Mouse (Mus musculus): ENCODE measurements around the gene Zscan2. TPM values are rescaled to one million over a fixed set of nuclear protein-coding genes. Genes with fewer than 3 reads are reported as not detected.

The Zscan2 gene
- polyA plus RNA-seq, 1 experiment from 2014 or later, result 2.5 TPM

DNA sequence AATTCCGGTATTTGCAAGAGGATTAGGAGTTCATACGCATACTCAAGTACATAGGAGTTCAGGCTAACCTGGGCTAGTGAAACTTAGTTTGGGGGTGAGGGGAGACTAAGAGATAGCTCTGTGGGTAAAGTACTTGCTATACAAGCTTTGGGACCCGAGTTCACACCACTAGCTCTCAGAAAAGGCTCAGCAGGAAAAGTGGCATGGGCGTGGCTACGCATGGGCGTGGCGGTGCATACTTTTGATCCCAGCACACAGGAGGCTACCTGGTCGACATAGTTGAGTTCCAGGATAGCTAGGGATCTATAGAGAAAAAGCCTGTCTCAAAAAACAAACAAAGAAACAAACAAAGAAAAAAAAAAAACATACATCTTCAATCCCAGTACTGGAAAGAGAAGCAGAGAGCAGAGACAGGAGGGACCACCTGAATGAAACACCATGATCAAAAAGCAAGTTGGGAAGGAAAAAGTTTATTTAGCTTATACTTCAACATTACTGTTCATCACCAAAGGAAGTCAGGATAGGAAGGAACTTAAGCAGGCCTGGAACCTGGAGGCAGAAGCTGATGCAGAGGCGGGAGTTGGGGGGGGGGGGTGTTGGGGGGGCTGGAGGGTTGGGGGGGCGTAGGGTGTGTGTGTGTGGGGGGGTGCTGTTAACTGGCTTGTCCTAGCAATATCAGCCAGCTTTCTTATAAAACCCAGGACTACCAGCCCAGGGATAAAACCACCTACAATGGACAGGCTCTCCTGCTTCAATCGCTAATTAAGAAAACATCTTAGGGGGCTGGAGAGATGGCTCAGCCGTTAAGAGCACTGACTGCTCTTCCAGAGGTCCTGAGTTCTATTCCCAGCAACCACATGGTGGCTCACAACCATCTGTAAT is 26.8 kb upstream of the Zscan2 start:
- Histone ChIP-seq H3K27ac (replicated peaks) (no peak overlapping the region), H3K27me3 (ENCODE audit: low read depth, poor library complexity, severe bottlenecking) (peaks cover 2% of the 10 kb centered on the region; the same call in 1 of the 2 replicates), H3K4me1 (0 out of 2 replicates have a peak, but pooled peaks cover 3% of the 10 kb centered on the region), H3K9me3 (replicated peaks) (no peaks in the 10 kb centered on the region), H3K36me3 (no peaks in the 10 kb centered on the region), H3K4me3 (no peak overlapping the region)
- 50% methylated on average over 12 of the region's 12 CpGs for WGBS
- no peak for DNase-seq (ENCODE audit: low spot score)

DNA sequence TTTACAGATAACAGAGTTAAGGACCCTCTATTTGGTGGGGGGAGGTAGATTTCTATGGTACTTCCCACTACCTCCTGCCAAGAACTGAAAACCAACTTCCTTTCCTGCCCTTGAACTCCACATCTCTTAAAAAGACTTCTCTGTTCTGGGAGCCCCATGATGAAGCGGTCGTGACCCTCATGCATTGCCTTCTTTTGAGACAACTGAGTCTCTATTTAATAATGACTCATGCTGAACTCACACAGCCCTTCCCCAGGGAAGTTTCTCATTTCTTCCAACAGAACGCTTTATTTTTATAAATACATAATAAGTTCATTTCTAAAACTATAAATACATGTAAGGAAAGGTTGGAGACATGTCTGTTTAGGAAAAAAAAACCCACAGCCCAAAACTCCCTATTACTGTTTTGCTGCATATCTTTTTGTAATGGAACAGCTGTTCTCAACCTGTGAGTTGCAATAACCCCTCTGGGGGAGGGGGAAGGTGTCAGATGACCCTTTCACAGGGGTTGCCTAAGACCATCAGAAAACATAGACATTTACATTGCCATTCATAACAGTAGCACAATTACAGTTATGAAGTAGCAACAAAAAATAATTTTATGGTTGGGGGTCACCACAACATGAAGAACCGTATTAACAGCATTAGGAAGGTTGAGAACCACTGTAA is 24.6 kb upstream of the Zscan2 start:
- WGBS, result 75% methylated on average over 4 of the region's 4 CpGs
- Histone ChIP-seq H3K4me1 (0 out of 2 replicates have a peak, but pooled peaks cover 3% of the 10 kb centered on the region), H3K4me3 (no peak overlapping the region), H3K27me3 (ENCODE audit: low read depth, poor library complexity, severe bottlenecking) (peaks cover 2% of the 10 kb centered on the region; the same call in 1 of the 2 replicates), H3K36me3 (no peaks in the 10 kb centered on the region), H3K27ac (replicated peaks) (no peak overlapping the region), H3K9me3 (replicated peaks) (no peaks in the 10 kb centered on the region)
- no peak for DNase-seq (ENCODE audit: low spot score)

DNA sequence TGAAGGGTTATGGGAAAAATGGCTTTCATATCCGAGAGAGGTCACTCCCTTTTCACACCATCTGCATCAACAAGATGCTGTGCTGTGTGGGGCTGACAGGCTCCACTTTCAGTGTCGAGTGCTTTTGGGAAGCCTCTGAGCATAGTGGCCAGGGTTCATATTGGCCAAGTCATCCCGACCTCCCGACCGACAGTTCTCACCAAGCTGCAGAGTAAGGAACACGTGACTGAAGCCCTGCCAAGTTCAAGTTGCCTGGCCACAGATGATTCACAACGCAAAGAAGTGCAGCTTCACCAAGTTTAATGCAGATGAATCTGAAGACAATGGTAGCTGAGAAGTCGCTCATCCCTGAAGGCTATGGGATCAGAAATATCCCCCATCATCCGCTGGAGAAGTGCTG is 23.0 kb upstream of the Zscan2 start:
- no peaks in the 10 kb centered on the region for H3K9me3 ChIP-seq (replicated peaks)
- 60% methylated on average over 9 of the region's 9 CpGs for WGBS
- no peak overlapping the region for H3K4me3 ChIP-seq
- H3K36me3 ChIP-seq, result no peaks in the 10 kb centered on the region
- 0 out of 2 replicates have a peak, but pooled peaks cover 3% of the 10 kb centered on the region for H3K4me1 ChIP-seq
- DNase-seq (ENCODE audit: low spot score), result no peak
- no peak overlapping the region for H3K27ac ChIP-seq (replicated peaks)
- H3K27me3 ChIP-seq (ENCODE audit: low read depth, poor library complexity, severe bottlenecking), result peaks cover 2% of the 10 kb centered on the region; the same call in 1 of the 2 replicates

DNA sequence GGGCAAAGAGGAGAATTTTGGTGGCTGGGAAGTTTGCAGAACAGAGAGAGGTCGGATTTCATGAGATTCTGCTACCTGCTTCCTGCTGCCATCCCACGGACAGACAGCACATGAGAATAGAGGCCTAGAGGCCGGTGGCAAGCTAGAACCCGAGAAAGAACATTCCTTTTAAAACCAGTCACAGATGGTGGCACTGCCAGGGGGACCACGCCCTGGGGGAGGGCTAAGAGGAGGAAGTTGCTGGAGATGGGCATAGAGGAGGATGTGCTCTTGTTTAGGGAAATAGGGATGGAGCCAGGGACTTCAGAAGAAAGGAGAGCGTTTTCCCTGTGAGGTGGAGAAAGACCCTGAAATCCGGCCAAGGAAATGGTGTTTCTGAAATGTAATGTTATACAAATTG is 22.5 kb upstream of the Zscan2 start:
- no peak for DNase-seq (ENCODE audit: low spot score)
- Histone ChIP-seq H3K4me3 (no peak overlapping the region), H3K36me3 (no peaks in the 10 kb centered on the region), H3K4me1 (no peaks in the 10 kb centered on the region), H3K9me3 (replicated peaks) (no peaks in the 10 kb centered on the region), H3K27me3 (ENCODE audit: low read depth, poor library complexity, severe bottlenecking) (peaks cover 2% of the 10 kb centered on the region; the same call in 1 of the 2 replicates), H3K27ac (replicated peaks) (no peak overlapping the region)
- 37% methylated on average over 7 of the region's 7 CpGs for WGBS

DNA sequence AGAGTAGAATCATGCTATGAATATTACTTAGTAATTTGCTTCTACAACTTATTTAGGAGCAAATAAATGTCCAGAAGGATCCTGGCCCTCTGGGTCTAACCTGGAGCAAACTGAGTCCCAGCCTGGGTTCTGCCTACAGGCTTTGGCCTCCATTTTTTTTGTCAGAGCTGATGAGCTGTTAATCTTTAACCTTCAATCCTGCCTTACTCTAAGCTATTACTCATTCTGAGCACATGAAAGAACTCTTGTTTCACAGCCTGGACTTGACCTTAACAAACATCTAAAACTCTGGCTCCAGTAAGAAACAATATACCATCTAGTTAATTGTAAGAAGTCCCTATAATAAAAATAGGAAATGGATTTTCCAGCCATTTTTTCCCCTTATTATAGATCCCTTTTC is 21.0 kb upstream of the Zscan2 start:
- no peak for DNase-seq (ENCODE audit: low spot score)
- Histone ChIP-seq H3K4me3 (no peak overlapping the region), H3K9me3 (replicated peaks) (no peaks in the 10 kb centered on the region), H3K36me3 (no peaks in the 10 kb centered on the region), H3K27ac (replicated peaks) (no peak overlapping the region), H3K27me3 (ENCODE audit: low read depth, poor library complexity, severe bottlenecking) (peaks cover 2% of the 10 kb centered on the region; the same call in 1 of the 2 replicates), H3K4me1 (no peaks in the 10 kb centered on the region)

DNA sequence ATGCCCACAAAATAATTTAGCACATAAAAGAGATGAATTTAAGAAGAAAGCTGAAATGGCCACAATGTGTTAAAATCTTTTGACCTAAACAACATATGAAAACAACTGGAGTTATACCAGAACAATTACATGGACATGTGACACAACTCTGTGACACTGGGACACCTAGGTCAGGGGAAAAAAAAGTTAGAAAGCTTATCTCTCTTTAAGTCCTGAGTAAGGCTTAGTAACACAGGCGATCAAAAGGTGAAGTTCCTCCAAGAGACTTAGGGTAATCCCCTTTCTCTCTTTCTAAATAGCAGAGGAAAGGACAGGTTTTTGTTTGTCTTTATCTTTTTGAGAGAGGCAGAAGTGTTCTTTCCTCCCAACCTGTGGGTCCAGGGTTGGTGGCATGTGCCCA is 20.5 kb upstream of the Zscan2 start:
- Histone ChIP-seq H3K9me3 (replicated peaks) (no peaks in the 10 kb centered on the region), H3K4me1 (no peaks in the 10 kb centered on the region), H3K36me3 (no peaks in the 10 kb centered on the region), H3K27ac (replicated peaks) (no peak overlapping the region), H3K4me3 (no peak overlapping the region), H3K27me3 (ENCODE audit: low read depth, poor library complexity, severe bottlenecking) (peaks cover 2% of the 10 kb centered on the region; the same call in 1 of the 2 replicates)
- no peak for DNase-seq (ENCODE audit: low spot score)
- 18% methylated on average over 1 of the region's 1 CpGs for WGBS

DNA sequence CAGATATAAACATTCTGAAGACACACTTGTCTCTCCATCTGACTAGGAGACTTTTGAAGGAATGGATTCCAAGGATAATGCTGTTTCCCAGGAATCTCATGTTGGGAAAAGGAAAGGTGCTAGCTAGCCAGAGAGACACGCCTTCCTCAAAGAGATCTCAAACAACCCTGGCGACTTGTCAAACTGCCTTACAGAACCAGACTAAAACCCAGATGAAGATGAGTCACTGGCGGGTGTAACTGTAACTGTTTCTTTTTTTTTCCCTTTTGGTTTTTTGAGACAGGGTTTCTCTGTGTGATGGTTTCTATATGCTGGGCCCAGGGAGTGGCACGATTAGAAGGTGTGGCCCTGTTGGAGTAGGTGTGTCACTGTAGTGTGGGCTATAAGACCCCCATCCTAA is 19.8 kb upstream of the Zscan2 start:
- Histone ChIP-seq H3K9me3 (replicated peaks) (no peaks in the 10 kb centered on the region), H3K36me3 (no peaks in the 10 kb centered on the region), H3K4me3 (no peak overlapping the region), H3K27me3 (ENCODE audit: low read depth, poor library complexity, severe bottlenecking) (peaks cover 2% of the 10 kb centered on the region; the same call in 1 of the 2 replicates), H3K27ac (replicated peaks) (no peak overlapping the region), H3K4me1 (no peaks in the 10 kb centered on the region)
- WGBS, result 79% methylated on average over 4 of the region's 4 CpGs
- DNase-seq (ENCODE audit: low spot score), result no peak

DNA sequence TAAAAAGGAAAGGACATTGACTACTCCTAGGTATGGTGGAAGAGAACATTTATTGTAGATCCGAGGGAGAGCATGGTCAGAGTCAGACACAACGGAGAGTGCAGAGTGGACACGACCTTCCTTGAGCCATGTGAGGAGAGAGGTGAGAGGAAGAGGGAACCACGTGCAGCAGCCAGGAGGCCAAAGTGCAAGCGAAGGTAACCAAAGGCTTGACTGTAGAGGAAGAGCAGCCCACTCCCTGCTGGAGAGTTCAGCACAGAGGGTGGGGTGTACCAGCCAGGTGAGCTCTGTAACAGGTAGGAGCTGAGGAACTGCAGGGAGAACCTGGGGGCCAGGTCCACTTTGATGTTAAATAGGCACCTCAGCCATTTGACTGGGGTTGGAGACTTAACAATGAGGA is 18.6 kb upstream of the Zscan2 start:
- WGBS, result 75% methylated on average over 5 of the region's 5 CpGs
- H3K4me1 ChIP-seq, result no peaks in the 10 kb centered on the region
- H3K9me3 ChIP-seq (replicated peaks), result no peaks in the 10 kb centered on the region
- no peak for DNase-seq (ENCODE audit: low spot score)
- H3K4me3 ChIP-seq, result no peak overlapping the region
- H3K36me3 ChIP-seq, result no peaks in the 10 kb centered on the region
- H3K27ac ChIP-seq (replicated peaks), result no peak overlapping the region
- H3K27me3 ChIP-seq (ENCODE audit: low read depth, poor library complexity, severe bottlenecking), result peaks cover 2% of the 10 kb centered on the region; the same call in 1 of the 2 replicates

DNA sequence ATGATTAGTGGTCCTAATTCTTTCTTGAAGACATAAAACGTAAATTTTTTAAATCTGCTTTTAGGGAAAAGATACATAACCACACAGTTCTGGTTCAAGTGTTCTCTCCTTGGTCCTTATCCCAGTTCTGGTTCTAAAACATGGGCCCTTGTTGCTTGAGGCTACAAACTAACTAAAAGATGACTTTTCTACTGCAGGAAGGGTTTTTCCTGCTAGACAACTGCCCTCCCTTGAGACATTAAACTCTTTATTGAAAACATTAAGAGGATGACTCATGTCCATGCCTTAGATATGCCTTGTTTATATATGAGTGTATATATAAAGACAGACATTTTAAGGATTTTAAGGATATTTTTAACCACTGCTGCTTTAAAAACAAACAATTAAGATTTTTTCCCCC is 17.5 kb upstream of the Zscan2 start:
- H3K27me3 ChIP-seq (ENCODE audit: low read depth, poor library complexity, severe bottlenecking), result 0 out of 2 replicates have a peak, but pooled peaks cover 2% of the 10 kb centered on the region

DNA sequence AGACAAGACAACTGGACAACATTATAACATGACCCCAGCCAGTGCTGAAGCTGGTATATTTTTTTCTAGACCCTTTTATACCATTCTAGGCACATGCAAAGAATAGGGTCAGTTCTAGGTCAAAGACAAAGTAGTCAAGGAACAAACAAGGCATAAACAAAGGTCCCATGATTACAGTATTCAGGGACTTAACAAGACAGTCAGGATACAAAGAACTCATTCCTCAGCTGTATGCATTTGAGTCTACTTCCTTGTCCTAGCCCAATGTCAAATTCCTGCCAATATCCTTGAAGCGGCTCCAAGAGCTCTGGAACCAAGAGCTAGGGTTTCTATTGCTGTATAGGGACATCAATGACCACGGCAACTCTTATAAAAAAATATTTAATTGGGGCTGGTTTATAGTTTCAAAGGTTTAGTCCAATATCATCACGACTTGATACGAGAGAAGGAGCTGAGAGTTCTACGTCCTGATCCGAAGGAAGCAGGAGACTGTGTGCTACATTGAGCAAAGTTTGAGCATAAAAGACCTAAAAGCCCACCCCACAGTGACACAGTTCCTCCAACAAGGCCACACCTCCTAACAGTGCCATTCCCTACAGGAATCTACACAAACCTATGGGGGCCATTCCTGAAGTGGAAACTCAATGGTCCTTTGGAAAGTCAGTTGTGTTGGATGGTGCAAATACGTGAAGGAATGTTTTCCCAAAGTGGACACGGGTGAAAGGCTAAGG is 16.6 kb upstream of the Zscan2 start:
- Histone ChIP-seq H3K9me3 (replicated peaks) (no peaks in the 10 kb centered on the region), H3K4me1 (no peaks in the 10 kb centered on the region), H3K36me3 (no peaks in the 10 kb centered on the region), H3K27me3 (ENCODE audit: low read depth, poor library complexity, severe bottlenecking) (no peaks in the 10 kb centered on the region), H3K4me3 (no peak overlapping the region), H3K27ac (replicated peaks) (no peak overlapping the region)
- WGBS, result 91% methylated on average over 8 of the region's 8 CpGs
- DNase-seq (ENCODE audit: low spot score), result no peak

More for the DNA sequence above, 17.5 kb upstream of the Zscan2 start:
- no peak for DNase-seq (ENCODE audit: low spot score)
- 83% methylated on average over 1 of the region's 1 CpGs for WGBS
- H3K4me1 ChIP-seq, result no peaks in the 10 kb centered on the region
- no peaks in the 10 kb centered on the region for H3K9me3 ChIP-seq (replicated peaks)
- H3K4me3 ChIP-seq, result no peak overlapping the region
- no peak overlapping the region for H3K27ac ChIP-seq (replicated peaks)
- no peaks in the 10 kb centered on the region for H3K36me3 ChIP-seq

DNA sequence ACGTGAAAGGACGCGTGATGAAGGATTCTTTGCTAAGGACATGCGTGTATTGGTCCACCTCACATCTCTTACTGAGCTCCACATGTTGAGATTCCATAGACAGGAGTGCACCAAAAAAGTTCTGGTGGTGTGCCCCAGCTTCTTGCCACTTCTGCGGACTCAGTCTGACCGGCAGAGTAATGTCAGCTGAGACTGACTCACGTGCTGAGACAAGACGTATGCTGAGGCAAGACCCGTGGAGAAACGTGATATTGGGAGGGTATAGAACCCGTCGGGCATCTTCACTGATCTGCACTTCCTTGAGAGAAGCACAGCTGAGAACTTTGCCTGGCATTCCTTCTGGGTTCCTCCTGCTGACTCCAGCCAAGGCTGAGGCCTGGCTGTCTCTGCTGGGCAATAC is 16.0 kb upstream of the Zscan2 start:
- Histone ChIP-seq H3K9me3 (replicated peaks) (no peaks in the 10 kb centered on the region), H3K27me3 (ENCODE audit: low read depth, poor library complexity, severe bottlenecking) (no peaks in the 10 kb centered on the region), H3K27ac (replicated peaks) (no peak overlapping the region), H3K4me1 (no peaks in the 10 kb centered on the region), H3K36me3 (no peaks in the 10 kb centered on the region), H3K4me3 (no peak overlapping the region)
- 94% methylated on average over 12 of the region's 12 CpGs for WGBS
- DNase-seq (ENCODE audit: low spot score), result no peak

DNA sequence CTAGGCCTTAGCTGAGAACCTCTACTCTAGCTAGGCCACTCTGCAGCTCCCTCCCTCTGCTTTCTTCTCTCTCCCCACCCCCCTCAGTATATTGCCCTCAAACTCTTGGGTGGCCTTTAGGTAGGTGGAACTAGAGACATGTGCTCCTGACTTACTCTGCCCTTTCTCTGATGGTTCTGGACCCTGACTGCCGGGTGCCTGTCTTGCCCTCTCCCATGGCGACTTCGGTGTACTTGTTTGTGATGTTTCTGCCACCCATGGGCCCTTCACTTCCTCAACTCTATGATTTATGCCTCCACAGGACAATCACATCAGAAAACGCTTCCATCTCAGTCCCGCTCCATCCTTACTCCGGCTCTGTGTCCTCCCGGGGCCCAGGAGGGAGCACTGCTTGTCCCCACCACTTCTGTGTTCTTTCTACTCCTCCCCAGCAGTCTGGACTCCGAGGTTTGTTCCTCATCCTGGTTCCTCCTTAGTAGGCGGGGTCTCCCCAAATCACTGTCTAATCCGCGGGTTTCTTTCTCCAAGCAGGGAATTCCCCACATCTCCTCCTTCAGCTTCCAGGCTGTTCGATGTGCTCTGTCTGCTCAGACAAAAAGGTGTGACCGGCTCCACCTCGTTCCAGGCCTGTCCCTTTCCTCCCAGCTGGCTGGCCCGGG is 15.0 kb upstream of the Zscan2 start:
- 80% methylated on average over 15 of the region's 15 CpGs for whole genome bisulfite sequencing
- no peaks in the 10 kb centered on the region for H3K4me1 ChIP-seq
- H3K9me3 ChIP-seq (replicated peaks), result no peaks in the 10 kb centered on the region
- H3K36me3 ChIP-seq, result no peaks in the 10 kb centered on the region
- H3K27me3 ChIP-seq (ENCODE audit: low read depth, poor library complexity, severe bottlenecking), result no peaks in the 10 kb centered on the region
- H3K4me3 ChIP-seq, result no peak overlapping the region
- H3K27ac ChIP-seq (replicated peaks), result no peak overlapping the region
- no peak for DNase-seq (ENCODE audit: low spot score)

Measured in midbrain, embryonic 10.5 days (tissue).